Mouse (Mus musculus): Measurements from ENCODE around the gene Hps1.
"Not testable (repeated sequence)": the region's sequence is repeated elsewhere in the genome, so short reads cannot be mapped to it uniquely, and the experiment has no call there.

The Hps1 gene

GRCm38 (mm10) chr19:42779531-42780155 is at the start of gene Hps1:
Hps1 (minus strand) TSS chr19:42779978.
- peak; percentile 68 for DNase-seq (ENCODE audit: low read depth, low spot score)

GRCm38 (mm10) chr19:42829196-42829595 is 49.4 kb upstream of the Hps1 start:
- DNase-seq (ENCODE audit: low read depth, low spot score), result no peak

- DNase-seq (ENCODE audit: low read depth, low spot score), result no peak
Measured at GRCm38 (mm10) chr19:42827843-42828242, 48.1 kb upstream of the Hps1 start.

GRCm38 (mm10) chr19:42820109-42820508 is 40.3 kb upstream of the Hps1 start:
- DNase-seq (ENCODE audit: low read depth, low spot score), result no peak

- DNase-seq (ENCODE audit: low read depth, low spot score), result no peak
Measured at GRCm38 (mm10) chr19:42817761-42818160, 38.0 kb upstream of the Hps1 start.

GRCm38 (mm10) chr19:42816261-42816660 is 36.5 kb upstream of the Hps1 start:
- no peak for DNase-seq (ENCODE audit: low read depth, low spot score)

GRCm38 (mm10) chr19:42810140-42810539 is 30.4 kb upstream of the Hps1 start:
- DNase-seq (ENCODE audit: low read depth, low spot score), result no peak

- DNase-seq (ENCODE audit: low read depth, low spot score), result no peak
Measured at GRCm38 (mm10) chr19:42809491-42809890, 29.7 kb upstream of the Hps1 start.

GRCm38 (mm10) chr19:42797866-42798265 is 18.1 kb upstream of the Hps1 start:
- no peak for DNase-seq (ENCODE audit: low read depth, low spot score)

GRCm38 (mm10) chr19:42795801-42796200 is 16.0 kb upstream of the Hps1 start:
- DNase-seq (ENCODE audit: low read depth, low spot score), result no peak

GRCm38 (mm10) chr19:42794914-42795613 is 15.3 kb upstream of the Hps1 start:
- DNase-seq (ENCODE audit: low read depth, low spot score), result peak; percentile 49

- no peak for DNase-seq (ENCODE audit: low read depth, low spot score)
Measured at GRCm38 (mm10) chr19:42788311-42788710, 8.5 kb upstream of the Hps1 start.

- DNase-seq (ENCODE audit: low read depth, low spot score), result no peak
Measured at GRCm38 (mm10) chr19:42785562-42786220, 5.9 kb upstream of the Hps1 start.

GRCm38 (mm10) chr19:42785129-42785528 is 5.4 kb upstream of the Hps1 start:
- DNase-seq (ENCODE audit: low read depth, low spot score), result no peak

GRCm38 (mm10) chr19:42780156-42780538 is 369 bp upstream of the Hps1 start:
- not testable (repeated sequence) for DNase-seq (ENCODE audit: low read depth, low spot score)

- no peak for DNase-seq (ENCODE audit: low read depth, low spot score)
Measured at GRCm38 (mm10) chr19:42777801-42778200, 2.0 kb downstream of the Hps1 start.

GRCm38 (mm10) chr19:42776813-42777212 is 3.0 kb downstream of the Hps1 start:
- peak; percentile 32 for DNase-seq (ENCODE audit: low read depth, low spot score)

- no peak for DNase-seq (ENCODE audit: low read depth, low spot score)
Measured at GRCm38 (mm10) chr19:42770141-42770872, 9.5 kb downstream of the Hps1 start.

GRCm38 (mm10) chr19:42769648-42770047 is 10.1 kb downstream of the Hps1 start:
- DNase-seq (ENCODE audit: low read depth, low spot score), result no peak

GRCm38 (mm10) chr19:42767361-42767760 is 12.4 kb downstream of the Hps1 start:
- no peak for DNase-seq (ENCODE audit: low read depth, low spot score)

GRCm38 (mm10) chr19:42764398-42764797 is 15.4 kb downstream of the Hps1 start:
- DNase-seq (ENCODE audit: low read depth, low spot score), result no peak

- DNase-seq (ENCODE audit: low read depth, low spot score), result no peak
Measured at GRCm38 (mm10) chr19:42756671-42757070, 23.1 kb downstream of the Hps1 start.
